Mouse (Mus musculus): Measurements from ENCODE around the gene Prkab2.

DNA sequence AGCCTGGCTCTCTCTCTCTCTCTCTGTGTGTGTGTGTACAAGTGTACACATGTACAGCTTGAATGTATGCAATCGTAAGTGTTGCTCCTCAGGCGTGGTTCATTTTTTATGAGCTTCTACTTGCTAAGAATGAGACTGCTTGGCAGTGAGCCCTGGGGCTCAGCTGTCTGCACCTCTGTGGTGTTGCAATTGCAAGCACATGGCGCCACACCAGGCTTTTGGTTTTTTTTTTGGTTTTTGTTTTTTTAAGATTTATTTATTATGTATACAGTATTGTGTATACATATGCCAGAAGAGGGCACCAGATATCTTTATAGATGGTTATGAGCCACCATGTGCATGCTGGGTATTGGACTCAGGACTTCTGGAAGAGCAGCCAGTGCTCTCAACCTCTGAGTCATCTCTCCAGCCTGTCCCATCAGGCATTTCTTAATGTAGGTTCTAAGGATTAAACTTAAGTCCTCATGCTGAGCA lies 23.7 kb upstream of the Prkab2 start:
- TF ChIP-seq CTCF (IDR thresholded peaks at IDR 0.05; ENCODE audit: borderline replicate concordance, insufficient read depth, low read depth, low read length) (no peak), POLR2A (IDR thresholded peaks at IDR 0.05; ENCODE audit: borderline replicate concordance, insufficient read depth, low read length) (no peak)
